Mouse (Mus musculus): ENCODE data around the gene Capzb.

- no peak for TF ChIP-seq CTCF (IDR thresholded peaks at IDR 0.05; ENCODE audit: extremely low read depth, insufficient read depth, insufficient read length, insufficient replicate concordance)
- no peak for TF ChIP-seq POLR2A (IDR thresholded peaks at IDR 0.05; ENCODE audit: low read depth, low read length)
Observed at GRCm38 (mm10) chr4:139282955-139283417, 90.3 kb downstream of the Capzb start.

Measured in spleen, adult 2 months (tissue).